Mouse (Mus musculus) heart, adult 8-10 months (tissue): Measurements from ENCODE around the gene Gm3238. TPM values are rescaled to one million over a fixed set of nuclear protein-coding genes. Genes with fewer than 3 reads are reported as not detected.
"Not testable (repeated sequence)": the region's sequence is repeated elsewhere in the genome, so short reads cannot be mapped to it uniquely, and the experiment has no call there.

Source experiments
- DNase-seq: peaks from one replicate; pipeline ENCODE4 v3.0.0; 2022; ENCODE audit warnings: low spot score
- total RNA-seq, 4 experiments: library from RNA; stranded (reverse); gene quantifications; 2 replicates each; pipeline ENCODE4 v1.2.4; 2022

The Gm3238 gene
- total RNA-seq, 4 experiments from 2014 or later: not detected

DNA sequence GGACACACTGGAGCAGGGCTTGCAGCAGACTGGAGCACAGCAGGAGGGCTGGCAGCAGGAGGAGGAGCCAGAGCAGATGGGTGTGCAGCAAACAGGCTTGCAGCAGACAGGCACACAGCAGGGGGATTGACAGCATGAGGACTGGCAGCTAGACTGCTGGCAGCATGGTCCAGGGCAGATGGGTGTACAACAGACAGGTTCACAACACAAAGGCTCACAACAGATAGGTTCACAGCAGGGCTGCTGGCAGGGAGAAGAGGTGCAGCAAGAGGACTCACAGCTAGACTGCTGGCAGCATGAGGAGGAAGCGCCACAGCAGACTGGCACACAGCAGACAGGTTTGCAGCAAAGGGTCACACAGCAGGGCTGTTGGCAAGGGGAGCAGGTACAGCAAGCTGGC lies 20.4 kb downstream of the Gm3238 start:
- not testable (repeated sequence) for DNase-seq

- DNase-seq: not testable (repeated sequence)
Observed at GRCm38 (mm10) chr10:77741924-77742688, 29.0 kb downstream of the Gm3238 start, which contains the start of gene Gm18596. Gm18596 (minus strand) TSS chr10:77742638.

DNA sequence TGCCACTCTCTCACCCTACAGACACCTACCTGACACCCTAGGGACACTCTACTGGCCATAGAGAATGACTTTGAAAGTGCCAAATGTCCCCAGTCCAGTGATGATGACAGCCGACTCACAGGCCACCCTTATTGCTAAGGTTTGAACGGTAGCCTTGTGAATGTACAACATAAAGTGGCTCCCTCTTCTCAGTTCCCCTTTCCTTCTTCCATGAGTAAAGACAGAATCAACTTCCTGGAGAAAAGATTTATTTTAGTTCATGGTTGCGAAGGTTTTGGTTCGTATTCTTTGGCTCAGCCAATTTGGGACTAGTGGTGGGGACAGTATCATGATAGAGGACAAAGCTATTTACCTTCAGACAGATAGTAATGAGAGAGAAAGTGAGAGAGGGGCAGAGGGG lies 32.2 kb downstream of the Gm3238 start:
- DNase-seq: no peak

DNA sequence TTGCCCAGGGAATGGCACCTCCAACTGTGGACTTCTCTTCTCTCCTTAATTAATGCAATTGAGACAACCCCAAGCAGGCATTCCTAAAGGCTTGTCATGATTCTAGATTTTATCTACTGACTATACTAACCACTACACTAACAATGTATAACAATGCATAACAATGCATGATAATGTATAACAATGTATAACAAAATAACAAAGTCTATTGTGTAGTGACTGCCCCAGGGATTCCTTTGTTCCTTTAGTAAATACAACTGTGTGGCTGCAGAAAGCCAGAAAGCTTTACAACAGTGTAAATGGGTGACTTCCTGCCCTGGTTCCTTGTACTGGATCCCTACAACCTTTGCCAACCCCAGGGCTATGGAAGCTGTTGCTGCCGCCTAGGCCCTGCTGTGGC lies 35.2 kb downstream of the Gm3238 start:
- DNase-seq: no peak

DNA sequence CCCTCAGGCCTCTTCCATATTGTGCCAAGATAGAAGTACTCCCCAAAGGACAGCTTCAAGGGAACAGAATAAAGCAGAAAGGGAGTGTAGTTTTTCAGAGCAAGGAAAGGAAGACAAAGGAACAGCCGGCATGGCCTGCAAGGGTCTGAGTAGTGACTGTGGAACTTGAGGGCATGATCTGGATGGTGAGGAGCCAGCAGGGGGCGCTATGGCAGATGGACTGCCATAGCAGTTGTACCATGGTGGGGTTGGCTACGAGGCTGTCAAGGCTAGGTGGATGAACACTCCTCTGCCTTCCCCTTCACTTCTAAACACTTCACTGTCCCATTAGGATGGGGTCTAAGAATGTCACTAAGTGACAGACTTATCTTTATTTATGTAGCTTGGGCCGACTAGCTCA lies 41.9 kb downstream of the Gm3238 start:
- no peak for DNase-seq

GRCm38 (mm10) chr10:77728280-77728679 lies 42.8 kb downstream of the Gm3238 start:
- no peak for DNase-seq

DNA sequence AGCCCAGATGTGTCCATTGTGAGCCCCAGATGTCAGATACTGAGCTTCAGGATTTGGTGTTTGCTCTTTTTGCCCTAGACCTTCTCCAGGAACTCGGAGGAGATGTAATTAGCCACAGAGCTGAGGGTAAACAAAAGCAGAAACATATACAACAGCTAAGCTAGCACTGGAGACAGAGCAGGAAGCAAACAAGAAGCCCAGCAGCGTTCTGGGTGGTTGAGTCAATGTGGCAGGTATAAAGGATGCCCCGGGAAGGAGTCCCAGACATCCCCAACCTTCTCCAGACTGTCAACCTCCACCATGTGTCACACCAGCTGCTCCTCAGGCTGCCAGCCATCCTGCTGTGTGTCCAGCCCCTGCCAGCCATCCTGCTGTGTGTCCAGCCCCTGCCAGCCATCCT lies 44.9 kb downstream of the Gm3238 start, which contains the start of gene Gm10100:
Gm10100 (plus strand) TSS at position 301 of the 400 bp plus-strand sequence.
- DNase-seq: no peak

- no peak for DNase-seq
Observed at GRCm38 (mm10) chr10:77724855-77725254, 46.3 kb downstream of the Gm3238 start.

Other genes starting within 250 kb of the Gm3238 start
- 10 to 100 TPM in 1 of 4 experiments, 1 to 10 TPM in 3; 3.3 to 25.5 (median 3.7) TPM for gene Itgb2, start 241.1 kb downstream of the Gm3238 start, total RNA-seq
- gene Pttg1ip, start 189.6 kb downstream of the Gm3238 start, total RNA-seq: 100 to 1,000 TPM; 132 to 142 (median 134) TPM
- gene Sumo3, start 165.2 kb downstream of the Gm3238 start, total RNA-seq: 10 to 100 TPM; 59.3 to 76.7 (median 67.5) TPM
- gene Gm49325, start 165.1 kb downstream of the Gm3238 start, total RNA-seq: 10 to 100 TPM in 3 of 4 experiments, 1 to 10 TPM in 1; 8.3 to 15.8 (median 13.9) TPM
- 10 to 100 TPM; 78.9 to 82.9 (median 81.2) TPM for gene Ube2g2, start 149.1 kb downstream of the Gm3238 start, total RNA-seq
- not detected for gene Tspear, start 84.8 kb downstream of the Gm3238 start, total RNA-seq
- gene Gm19402, start 80.6 kb downstream of the Gm3238 start, total RNA-seq: not detected
- not detected for gene Gm9508, start 74.1 kb downstream of the Gm3238 start, total RNA-seq
- gene Gm10272, start 64.7 kb downstream of the Gm3238 start, total RNA-seq: not detected
- not detected for gene Gm10024, start 59.9 kb downstream of the Gm3238 start, total RNA-seq
- not detected for gene Gm10142, start 55.5 kb downstream of the Gm3238 start, total RNA-seq
- gene Krtap12-1, start 50.7 kb downstream of the Gm3238 start, total RNA-seq: not detected
- not detected for gene Gm10100, start 44.8 kb downstream of the Gm3238 start, total RNA-seq
- not detected for gene Gm18596, start 28.7 kb downstream of the Gm3238 start, total RNA-seq
- gene Gm9736, start 20.0 kb downstream of the Gm3238 start, total RNA-seq: not detected
- not detected for gene Gm3233, start 11.6 kb downstream of the Gm3238 start, total RNA-seq
- not detected for gene Gm7138, start 5.6 kb upstream of the Gm3238 start, total RNA-seq
- gene Gm3250, start 11.2 kb upstream of the Gm3238 start, total RNA-seq: not detected
- gene Gm7137, start 16.9 kb upstream of the Gm3238 start, total RNA-seq: not detected
- gene Gm9639, start 23.8 kb upstream of the Gm3238 start, total RNA-seq: not detected
- gene Gm19668, start 27.8 kb upstream of the Gm3238 start, total RNA-seq: not detected
- not detected for gene Gm9507, start 40.5 kb upstream of the Gm3238 start, total RNA-seq
- gene Gm2696, start 43.4 kb upstream of the Gm3238 start, total RNA-seq: not detected
- gene Krtap10-4, start 55.8 kb upstream of the Gm3238 start, total RNA-seq: not detected
- not detected for gene Krtap10-10, start 64.6 kb upstream of the Gm3238 start, total RNA-seq
- gene Gm36176, start 75.5 kb upstream of the Gm3238 start, total RNA-seq: not detected
- gene Gm10318, start 81.5 kb upstream of the Gm3238 start, total RNA-seq: not detected
- not detected for gene Gm3285, start 90.7 kb upstream of the Gm3238 start, total RNA-seq
- 1 to 10 TPM in 2 of 4 experiments, under 1 TPM in 2; 0.63 to 1.2 (median 0.92) TPM for gene Lrrc3, start 131.2 kb upstream of the Gm3238 start, total RNA-seq
- gene Trpm2, start 199.2 kb upstream of the Gm3238 start, total RNA-seq: 1 to 10 TPM in 1 of 4 experiments, under 1 TPM in 3; 0.44 to 1.8 (median 0.61) TPM
- 10 to 100 TPM; 10.7 to 13.5 (median 12.2) TPM for gene 1810043G02Rik, start 207.2 kb upstream of the Gm3238 start, total RNA-seq
- gene Pfkl, start 238.8 kb upstream of the Gm3238 start, total RNA-seq: 100 to 1,000 TPM; 124 to 159 (median 130) TPM